Mouse (Mus musculus) C2C12 (cell line): ENCODE measurements around the gene Gtf2i. TPM values are rescaled to one million over a fixed set of nuclear protein-coding genes. Genes with fewer than 3 reads are reported as not detected.

Experiments
- H3K27me3 ChIP-seq: one replicate; pipeline ENCODE4 v1.6.1; 2011; ENCODE audit not compliant: control insufficient read depth, insufficient read depth, insufficient read length
- H3K36me3 ChIP-seq: one replicate; pipeline ENCODE4 v1.6.1; 2011; ENCODE audit not compliant: control insufficient read depth, insufficient read depth
- H3K4me3 ChIP-seq: one replicate; pipeline ENCODE4 v1.5.1; 2011; ENCODE audit warnings: mild to moderate bottlenecking, control low read depth; ENCODE audit not compliant: poor library complexity, insufficient read depth, severe bottlenecking
- H3K79me2 ChIP-seq: one replicate; pipeline ENCODE4 v1.6.1; 2011; ENCODE audit not compliant: control insufficient read depth, insufficient read depth
- H3K79me3 ChIP-seq: one replicate; pipeline ENCODE4 v1.6.1; 2011; ENCODE audit warnings: low read depth, control low read depth
- H3ac ChIP-seq: one replicate; pipeline ENCODE3; 2011; ENCODE audit warnings: low read depth; ENCODE audit not compliant: control insufficient read depth, insufficient read length
- CEBPB ChIP-seq: IDR thresholded peaks from one replicate; pipeline ENCODE4 v1.6.1; 2011; ENCODE audit warnings: low read depth, mild to moderate bottlenecking, control low read depth, moderate library complexity
- CTCF ChIP-seq: IDR thresholded peaks from one replicate; pipeline ENCODE4 v1.5.1; 2011; ENCODE audit not compliant: control insufficient read depth, insufficient read depth, insufficient read length
- FOSL1 ChIP-seq: IDR thresholded peaks from one replicate; pipeline ENCODE4 v1.8.0; 2011; ENCODE audit warnings: mild to moderate bottlenecking, low read length; ENCODE audit not compliant: poor library complexity, insufficient read depth, severe bottlenecking
- MAX ChIP-seq: IDR thresholded peaks from one replicate; pipeline ENCODE4 v1.6.1; 2011; ENCODE audit warnings: mild to moderate bottlenecking, control low read depth
- MYOD1 ChIP-seq: IDR thresholded peaks from one replicate; pipeline ENCODE4 v1.6.1; 2011; ENCODE audit warnings: low read depth; ENCODE audit not compliant: control insufficient read depth, insufficient read length
- MYOG ChIP-seq: IDR thresholded peaks from one replicate; pipeline ENCODE4 v1.6.1; 2011; ENCODE audit not compliant: control insufficient read depth, insufficient read length; ENCODE audit errors: extremely low read depth
- USF1 ChIP-seq: IDR thresholded peaks from one replicate; pipeline ENCODE4 v1.6.1; 2011; ENCODE audit warnings: low read depth, mild to moderate bottlenecking, control low read depth, moderate library complexity
- polyA plus RNA-seq: library from polyadenylated mRNA; unstranded; fragments of >200 nt; fragmentation: generic; extraction: Trizol; gene quantifications from one replicate; pipeline ENCODE4 v1.2.1, GENCODE M21; 2012; ENCODE audit warnings: missing spikeins

Gtf2i gene
- polyA plus RNA-seq, 1 experiment: 75.9 TPM

GRCm38 (mm10) chr5:134325856-134326566, 11.5 kb upstream of the Gtf2i start:
- TF ChIP-seq MYOD1 (no peak), FOSL1 (no peak), CEBPB (no peak), MYOG (no peak), USF1 (no peak), MAX (no peak), CTCF (no peak)
- H3K79me2 ChIP-seq: no peaks in the 10 kb centered on the region
- no peak overlapping the region for H3ac ChIP-seq
- no peak overlapping the region for H3K4me3 ChIP-seq
- H3K79me3 ChIP-seq: no peaks in the 10 kb centered on the region
- H3K27me3 ChIP-seq: no peaks in the 10 kb centered on the region
- no peaks in the 10 kb centered on the region for H3K36me3 ChIP-seq

- TF ChIP-seq MYOD1 (no peak), USF1 (no peak), MAX (no peak), MYOG (no peak)
- no peaks in the 10 kb centered on the region for H3K79me2 ChIP-seq
- no peaks in the 10 kb centered on the region for H3K27me3 ChIP-seq
- no peak overlapping the region for H3ac ChIP-seq
- H3K4me3 ChIP-seq: no peak overlapping the region
- H3K79me3 ChIP-seq: no peaks in the 10 kb centered on the region
- H3K36me3 ChIP-seq: no peaks in the 10 kb centered on the region
Observed at GRCm38 (mm10) chr5:134323869-134324268, 9.3 kb upstream of the Gtf2i start.

GRCm38 (mm10) chr5:134323311-134323710, 8.8 kb upstream of the Gtf2i start:
- H3K36me3 ChIP-seq: no peaks in the 10 kb centered on the region
- no peaks in the 10 kb centered on the region for H3K27me3 ChIP-seq
- H3K79me3 ChIP-seq: no peaks in the 10 kb centered on the region
- TF ChIP-seq CEBPB (no peak), USF1 (no peak), MYOD1 (no peak), MAX (no peak)
- H3K4me3 ChIP-seq: no peak overlapping the region
- H3ac ChIP-seq: no peak overlapping the region
- H3K79me2 ChIP-seq: no peaks in the 10 kb centered on the region

DNA sequence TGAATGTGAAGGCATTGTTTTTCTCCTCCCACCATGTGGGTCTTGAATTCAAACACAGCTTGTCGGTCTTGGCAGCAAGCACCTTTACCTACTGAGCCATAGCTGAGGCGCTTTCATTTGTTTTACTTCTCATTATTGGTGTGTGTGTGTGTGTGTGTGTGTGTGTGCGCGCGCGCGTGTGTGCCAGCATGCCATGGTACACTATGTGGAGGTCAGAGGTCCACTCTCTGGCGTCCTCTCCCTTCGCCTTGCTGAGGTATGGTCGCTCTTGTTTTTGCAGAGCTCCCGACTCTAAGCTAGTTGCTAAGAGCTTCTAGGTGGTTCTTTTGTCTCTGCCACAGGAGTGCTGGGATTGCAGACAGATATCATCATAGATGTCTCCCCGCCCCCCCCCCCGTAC, 7.8 kb upstream of the Gtf2i start:
- no peaks in the 10 kb centered on the region for H3K79me3 ChIP-seq
- no peak overlapping the region for H3K4me3 ChIP-seq
- H3K27me3 ChIP-seq: no peaks in the 10 kb centered on the region
- no peak for TF ChIP-seq MAX
- TF ChIP-seq FOSL1: no peak
- TF ChIP-seq CTCF: no peak
- no peak for TF ChIP-seq USF1
- TF ChIP-seq MYOG: no peak
- no peak for TF ChIP-seq CEBPB
- TF ChIP-seq MYOD1: no peak
- H3K36me3 ChIP-seq: no peaks in the 10 kb centered on the region
- no peak overlapping the region for H3ac ChIP-seq
- H3K79me2 ChIP-seq: no peaks in the 10 kb centered on the region

GRCm38 (mm10) chr5:134321699-134322098, 7.1 kb upstream of the Gtf2i start:
- Histone ChIP-seq H3K36me3 (no peaks in the 10 kb centered on the region), H3K27me3 (no peaks in the 10 kb centered on the region), H3ac (no peak overlapping the region), H3K79me2 (no peaks in the 10 kb centered on the region), H3K4me3 (no peak overlapping the region), H3K79me3 (no peaks in the 10 kb centered on the region)
- no peak for TF ChIP-seq CTCF
- TF ChIP-seq FOSL1: no peak
- TF ChIP-seq MYOG: no peak
- TF ChIP-seq CEBPB: no peak
- no peak for TF ChIP-seq USF1
- no peak for TF ChIP-seq MYOD1
- no peak for TF ChIP-seq MAX

- Histone ChIP-seq H3K4me3 (no peak overlapping the region), H3K79me2 (peaks cover 5% of the 10 kb centered on the region), H3K27me3 (no peaks in the 10 kb centered on the region), H3K79me3 (no peaks in the 10 kb centered on the region), H3ac (no peak overlapping the region), H3K36me3 (no peaks in the 10 kb centered on the region)
- TF ChIP-seq MYOD1 (no peak), USF1 (no peak), CEBPB (no peak), MAX (no peak), MYOG (no peak), FOSL1 (no peak), CTCF (no peak)
Observed at GRCm38 (mm10) chr5:134318903-134319302, 4.3 kb upstream of the Gtf2i start.
